Mouse (Mus musculus) embryo, embryonic 10 days (tissue): ENCODE measurements around the gene Mrtfb.

ENCODE experiments used
- DNase-seq: peaks from one replicate; pipeline ENCODE4 v3.0.0-alpha.2; 2015; ENCODE audit warnings: low spot score

The Mrtfb gene

GRCm38 (mm10) chr16:13351268-13351667, 95.0 kb downstream of the Mrtfb start:
- no peak for DNase-seq

- peak; percentile 40 for DNase-seq
These were observed 97.6 kb downstream of the Mrtfb start for GRCm38 (mm10) chr16:13353927-13354326.

GRCm38 (mm10) chr16:13354431-13354830, 98.2 kb downstream of the Mrtfb start:
- no peak for DNase-seq

- DNase-seq, result peak; percentile 82
These were observed 101.8 kb downstream of the Mrtfb start for GRCm38 (mm10) chr16:13357806-13358679.

- no peak for DNase-seq
These were observed 102.5 kb downstream of the Mrtfb start for GRCm38 (mm10) chr16:13358741-13359140.

GRCm38 (mm10) chr16:13359405-13359858, 103.2 kb downstream of the Mrtfb start:
- no peak for DNase-seq

GRCm38 (mm10) chr16:13360208-13360607, 103.9 kb downstream of the Mrtfb start:
- DNase-seq, result no peak

GRCm38 (mm10) chr16:13360835-13361234, 104.6 kb downstream of the Mrtfb start:
- DNase-seq, result no peak

- no peak for DNase-seq
These were observed 106.9 kb downstream of the Mrtfb start for GRCm38 (mm10) chr16:13363141-13363540.

- peak; percentile 52 for DNase-seq
These were observed 107.9 kb downstream of the Mrtfb start for GRCm38 (mm10) chr16:13364145-13364544.

GRCm38 (mm10) chr16:13366256-13366655, 110.0 kb downstream of the Mrtfb start:
- no peak for DNase-seq

GRCm38 (mm10) chr16:13366802-13367465, 110.7 kb downstream of the Mrtfb start:
- peak; percentile 33 for DNase-seq

GRCm38 (mm10) chr16:13367466-13367856, 111.2 kb downstream of the Mrtfb start:
- no peak for DNase-seq

GRCm38 (mm10) chr16:13368645-13369044, 112.4 kb downstream of the Mrtfb start:
- no peak for DNase-seq

GRCm38 (mm10) chr16:13371740-13372287, 115.5 kb downstream of the Mrtfb start:
- DNase-seq, result peak; percentile 70

GRCm38 (mm10) chr16:13372899-13373533, 116.7 kb downstream of the Mrtfb start:
- DNase-seq, result no peak

- DNase-seq, result no peak
These were observed 120.7 kb downstream of the Mrtfb start for GRCm38 (mm10) chr16:13376947-13377486.

GRCm38 (mm10) chr16:13378157-13378556, 121.9 kb downstream of the Mrtfb start:
- DNase-seq, result no peak

GRCm38 (mm10) chr16:13379865-13380264, 123.6 kb downstream of the Mrtfb start:
- DNase-seq, result no peak

- DNase-seq, result no peak
These were observed 125.5 kb downstream of the Mrtfb start for GRCm38 (mm10) chr16:13381771-13382170.

- no peak for DNase-seq
These were observed 131.0 kb downstream of the Mrtfb start for GRCm38 (mm10) chr16:13387306-13387705.

GRCm38 (mm10) chr16:13400375-13400774, 144.1 kb downstream of the Mrtfb start:
- no peak for DNase-seq
